Mouse (Mus musculus) 3T3-L1 (cell line): ENCODE measurements around the gene Aim2.

ENCODE experiments used
- DNase-seq: peaks from one replicate; pipeline ENCODE4 v3.0.0-alpha.2; 2015; ENCODE audit warnings: low read depth, low spot score

Aim2 gene

DNA sequence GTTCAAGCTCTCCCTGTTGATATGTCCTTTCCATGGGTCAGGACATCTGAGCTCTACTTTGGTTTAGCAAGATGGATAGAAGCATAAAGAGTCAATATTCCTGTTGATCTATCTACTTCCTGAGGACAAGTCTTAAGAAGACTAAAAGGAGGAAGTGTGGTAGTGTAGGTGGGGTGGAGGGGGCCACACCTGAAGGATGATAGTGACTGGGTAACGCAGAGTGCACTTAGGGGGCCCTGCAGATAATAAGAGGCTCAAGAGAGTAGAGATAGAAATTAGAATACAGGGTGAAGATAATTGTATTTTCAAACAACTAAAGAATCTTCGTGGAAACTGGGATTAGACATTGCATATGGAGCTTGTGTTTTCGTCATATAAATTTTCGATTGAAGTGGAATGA lies 5.6 kb upstream of the Aim2 start:
- no peak for DNase-seq

DNA sequence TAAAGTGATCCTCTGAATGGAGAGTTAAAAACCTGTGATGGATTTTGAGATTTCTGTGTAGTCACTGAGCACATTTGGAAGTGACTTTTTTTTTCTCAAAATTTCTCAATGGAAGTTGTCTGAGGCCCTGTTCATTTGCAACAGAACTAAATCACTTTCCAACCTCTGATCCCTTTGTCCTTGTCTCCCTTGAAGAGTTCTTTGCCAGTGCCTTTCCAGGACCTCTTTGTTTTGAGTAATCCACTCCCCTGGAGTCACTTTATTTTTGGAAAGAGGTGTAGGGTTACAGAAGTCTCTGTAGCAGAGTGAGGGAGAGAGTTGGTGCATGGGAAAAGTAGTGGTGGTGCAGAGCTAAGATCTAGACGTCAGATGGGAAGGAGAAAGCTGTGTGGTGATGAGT lies 2.2 kb upstream of the Aim2 start:
- DNase-seq = no peak

DNA sequence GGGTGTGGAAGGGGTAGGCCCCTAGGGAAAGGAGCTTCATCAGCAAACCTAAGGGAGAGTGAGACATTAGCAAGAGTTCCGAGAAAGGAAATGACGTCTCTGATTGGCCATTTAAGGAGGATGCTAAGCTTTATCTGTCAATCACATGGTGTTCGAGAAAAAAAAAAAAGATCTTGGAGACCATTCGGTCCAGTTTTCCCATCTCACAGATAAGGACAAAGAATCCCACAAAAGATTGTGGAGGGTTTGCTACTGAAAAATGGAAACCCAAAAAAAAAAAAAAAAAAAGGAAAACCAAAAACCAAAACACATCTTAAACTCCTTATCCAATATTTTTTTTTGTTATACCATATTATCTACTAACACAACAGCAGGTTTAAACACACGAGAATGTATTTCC lies 1.5 kb upstream of the Aim2 start:
- DNase-seq = no peak

DNA sequence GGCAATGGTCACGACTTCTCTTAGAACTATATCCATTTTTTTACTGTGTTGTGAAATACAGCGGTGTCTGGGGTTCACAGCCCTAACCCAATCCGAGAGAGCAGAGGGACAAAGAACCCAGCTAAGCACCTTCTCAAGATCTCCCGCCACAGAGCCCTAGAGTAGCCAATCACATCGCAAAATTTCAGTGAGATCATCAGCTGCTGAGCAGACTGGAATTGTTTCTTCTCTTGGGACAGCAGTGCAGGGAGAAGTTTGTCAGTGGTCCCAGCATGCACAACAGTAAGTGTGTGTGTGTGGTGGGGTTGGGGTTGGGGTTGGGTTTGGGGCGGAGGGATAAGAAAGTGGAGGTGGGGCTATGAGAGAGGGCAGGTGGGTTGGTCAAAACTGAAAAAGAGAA lies 733 bp upstream of the Aim2 start:
- peak; percentile 10 for DNase-seq

DNA sequence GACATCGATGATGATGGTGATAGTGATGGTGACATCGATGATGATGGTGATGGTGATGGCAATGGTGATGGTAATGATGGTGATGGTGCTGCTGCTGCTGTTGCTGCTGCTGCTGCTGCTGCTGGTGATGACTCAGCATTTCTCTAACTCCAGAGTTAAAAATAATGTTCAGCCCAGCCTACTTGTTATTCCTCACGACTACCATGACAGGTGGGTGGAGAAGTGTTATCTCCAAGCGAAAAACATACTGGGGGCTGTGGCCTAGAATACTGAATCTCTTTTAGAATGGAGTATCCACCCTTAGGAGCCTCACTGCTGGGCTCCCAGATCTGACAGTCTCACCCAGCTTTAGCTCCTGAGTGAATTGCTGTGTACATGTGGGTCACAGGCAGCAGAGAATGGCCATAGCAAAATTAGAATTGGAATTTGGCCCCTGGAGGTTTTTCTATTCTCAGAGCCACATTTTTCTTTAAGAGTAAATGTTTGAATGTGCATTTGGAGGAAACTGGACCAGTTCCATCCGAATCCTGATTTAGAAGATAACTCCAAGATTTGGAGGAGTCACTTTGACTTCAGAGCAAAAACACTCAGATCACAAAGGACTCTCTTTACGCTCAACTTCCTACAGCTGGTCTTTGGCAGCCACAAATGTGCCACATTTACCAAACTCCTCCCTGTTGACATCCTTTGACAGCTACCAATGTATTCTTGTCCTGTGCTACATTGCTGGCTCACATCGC lies 4.6 kb downstream of the Aim2 start:
- no peak for DNase-seq

DNA sequence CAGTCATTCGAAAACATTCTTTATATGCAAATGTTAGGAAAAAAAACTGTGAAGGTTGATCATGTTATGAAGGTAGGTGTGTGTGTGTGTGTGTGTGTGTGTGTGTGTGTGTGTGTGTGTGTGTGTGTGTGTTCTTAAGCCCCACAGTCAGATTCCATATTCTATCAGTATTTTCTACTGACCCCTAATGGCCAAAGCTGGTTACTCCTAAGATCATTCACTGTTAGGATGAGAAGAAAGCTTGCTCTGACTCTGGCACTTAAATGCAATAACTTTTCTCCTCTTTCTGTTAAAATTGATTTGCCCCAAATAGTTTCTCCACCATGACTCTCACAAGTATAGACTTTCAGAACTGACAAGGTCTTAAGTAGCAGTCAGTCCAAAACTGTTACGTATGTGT lies 6.0 kb downstream of the Aim2 start:
- no peak for DNase-seq

DNA sequence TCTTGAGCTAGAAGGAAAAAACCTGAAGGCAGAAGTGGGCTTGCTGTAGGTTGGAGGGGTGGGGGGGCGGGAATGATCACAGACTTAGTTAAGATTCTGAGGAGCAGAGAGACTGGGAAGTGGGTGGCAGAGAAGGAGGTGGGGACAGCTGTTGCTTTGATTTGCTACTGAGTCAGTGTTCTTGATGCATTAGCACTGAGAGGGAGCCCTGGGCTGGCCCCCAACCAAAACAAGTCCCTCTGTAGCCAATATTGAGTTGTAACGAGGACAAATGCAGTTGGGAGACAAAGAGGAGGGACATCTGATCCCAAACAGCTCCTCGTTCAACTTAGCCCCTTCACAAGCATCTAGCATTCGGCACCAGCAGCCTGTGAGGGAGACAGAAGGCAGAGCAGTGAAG lies 7.1 kb downstream of the Aim2 start:
- DNase-seq = no peak

DNA sequence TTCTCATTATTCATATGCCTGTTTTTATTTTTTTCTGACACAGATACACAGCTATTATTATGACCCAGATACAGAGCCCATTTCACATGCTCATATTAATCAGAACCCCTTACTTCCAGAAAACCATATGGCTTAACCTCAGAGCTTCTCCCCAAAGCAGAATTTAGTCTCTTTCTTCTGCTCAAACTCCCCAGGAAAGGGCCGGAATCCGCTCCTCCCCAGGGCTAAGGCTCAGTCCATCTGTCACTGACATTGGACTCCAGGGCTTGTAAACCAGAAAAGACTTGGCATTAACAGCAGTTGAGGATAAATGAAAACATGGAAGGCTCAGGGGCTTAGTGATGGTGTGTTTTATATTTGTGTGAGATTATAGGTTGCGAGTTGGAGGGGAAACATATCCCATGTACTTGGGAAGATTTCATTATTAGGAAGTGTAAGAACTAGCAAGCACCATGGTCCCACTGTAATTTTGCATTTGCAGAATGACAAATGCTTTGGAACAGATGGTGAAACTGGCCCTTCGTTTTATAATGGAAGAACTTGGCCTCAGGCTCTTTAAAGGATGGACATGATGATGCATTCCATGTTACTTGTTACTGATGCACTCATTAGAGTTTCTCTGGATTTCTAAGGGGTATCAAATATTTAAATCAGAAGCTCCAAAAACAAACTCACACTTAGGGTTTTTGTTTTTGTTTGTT lies 9.1 kb downstream of the Aim2 start:
- no peak for DNase-seq

DNA sequence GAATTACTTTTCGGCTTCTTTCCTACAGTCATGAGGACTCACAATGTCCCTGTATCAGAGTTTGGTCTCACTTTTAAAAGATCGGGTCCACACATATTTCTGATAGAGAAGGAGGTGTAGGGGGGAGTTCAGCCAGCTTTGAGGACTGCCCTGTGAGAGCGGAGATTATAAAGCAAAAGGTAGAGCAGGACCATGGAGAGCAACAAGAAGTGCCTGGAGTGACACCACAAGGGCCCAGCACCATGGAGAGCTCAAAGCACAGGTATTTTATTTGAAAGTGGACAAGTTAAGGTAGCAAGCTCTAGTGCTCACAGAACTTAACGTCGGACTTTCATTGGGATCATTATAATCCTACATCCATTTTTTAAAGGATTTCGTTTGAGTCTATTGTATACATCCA lies 11.0 kb downstream of the Aim2 start:
- peak; percentile 51 for DNase-seq

DNA sequence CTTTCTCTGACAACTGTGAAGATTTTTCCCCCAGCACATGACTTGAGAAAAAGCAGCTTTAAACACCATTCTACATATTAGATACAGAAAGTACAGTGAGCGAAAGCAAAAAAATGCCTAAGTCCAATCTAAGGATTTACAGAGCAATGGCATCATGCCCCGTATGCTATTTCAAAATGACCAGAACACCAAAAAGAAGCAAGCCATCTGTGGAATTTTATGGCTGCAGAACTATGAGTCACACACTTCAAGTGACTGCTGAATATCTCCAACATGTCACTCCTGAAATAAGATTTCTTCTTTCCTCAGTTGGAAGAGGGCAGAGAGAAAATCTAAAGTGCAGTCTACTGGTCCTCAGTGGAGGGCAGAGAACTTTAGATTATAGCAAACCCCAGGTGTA lies 12.8 kb downstream of the Aim2 start:
- no peak for DNase-seq

DNA sequence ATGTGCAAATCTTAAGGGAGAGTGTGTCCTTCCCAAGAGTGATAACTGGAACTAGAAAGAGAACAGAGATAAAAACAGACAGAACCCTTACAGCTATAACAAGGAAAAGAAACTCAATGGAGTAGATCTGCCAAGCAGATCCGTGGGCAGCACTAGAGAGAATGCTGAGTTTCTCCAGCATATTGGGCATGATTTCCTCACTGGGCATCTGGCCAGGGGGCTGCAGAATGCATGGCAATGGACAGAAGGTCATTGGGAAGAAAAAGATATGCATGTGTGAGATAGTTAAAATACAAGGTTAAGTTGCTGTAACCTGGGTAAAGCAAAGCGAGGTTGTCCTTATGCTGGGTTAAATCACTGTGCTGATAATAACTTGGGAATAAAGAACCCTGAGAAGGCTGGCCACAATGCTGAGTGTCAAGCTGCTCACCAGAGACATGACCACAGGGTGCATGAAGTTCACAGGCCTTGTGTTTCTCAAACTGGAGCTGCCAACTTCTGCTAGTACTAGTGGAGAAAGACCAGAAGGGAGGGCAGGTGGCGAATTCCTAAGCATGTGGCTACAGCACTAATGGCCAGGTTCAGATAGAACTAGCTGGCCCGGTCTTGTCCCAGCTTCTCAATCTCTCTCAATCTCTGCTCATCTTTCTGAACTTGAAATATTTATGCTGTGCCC lies 13.6 kb downstream of the Aim2 start:
- DNase-seq = no peak

DNA sequence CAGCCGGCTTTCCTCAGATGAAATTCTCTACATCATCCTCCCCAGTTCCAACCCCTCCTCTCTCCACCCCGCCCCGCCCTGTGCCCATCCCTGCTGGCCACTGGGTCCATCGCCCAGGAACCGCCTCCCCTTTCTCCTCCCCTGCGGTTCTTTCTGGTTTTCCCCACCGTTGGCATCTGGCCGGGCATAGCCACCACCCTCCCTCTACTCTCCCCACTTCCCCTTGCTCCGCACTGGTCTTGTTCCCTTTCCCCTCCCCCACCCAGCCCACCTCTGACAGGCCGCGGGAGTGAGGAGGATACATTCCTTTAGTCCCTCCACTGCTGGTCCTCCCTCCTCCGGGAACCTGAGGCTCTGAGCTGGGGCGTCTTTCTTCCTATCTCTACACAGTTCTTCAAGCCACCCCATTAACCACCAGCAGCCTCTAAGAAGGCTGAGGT lies 15.3 kb downstream of the Aim2 start:
- DNase-seq = no peak

DNA sequence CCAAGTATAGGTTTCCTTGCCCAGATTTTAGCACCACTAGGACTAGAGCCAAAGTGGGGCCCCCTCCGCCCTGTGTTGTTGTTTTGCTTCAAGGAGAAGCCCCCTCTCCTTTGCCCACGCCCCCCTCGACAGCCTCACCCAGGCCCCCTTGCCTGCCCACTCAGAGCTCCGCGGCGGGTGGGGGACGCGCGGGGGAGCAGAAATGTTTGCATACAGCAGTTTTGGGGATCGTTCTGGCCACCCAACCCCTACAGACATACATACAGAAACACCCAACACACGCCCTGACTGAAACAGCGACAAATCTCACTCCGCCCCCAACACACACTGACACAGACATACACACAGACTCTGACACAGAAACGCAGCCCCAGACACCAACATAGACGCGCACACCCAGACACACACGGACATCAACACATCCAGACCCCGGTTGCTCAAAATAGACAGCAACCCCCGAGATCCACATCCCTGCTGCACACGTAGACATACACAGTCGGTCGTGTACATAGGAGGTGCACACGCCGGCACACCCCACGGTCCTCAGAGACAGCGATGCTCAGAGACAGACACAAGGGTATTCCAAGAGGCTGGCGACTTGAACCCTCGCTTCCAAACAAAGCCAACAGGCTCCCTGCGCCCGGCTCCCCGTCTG lies 16.1 kb downstream of the Aim2 start:
- no peak for DNase-seq

DNA sequence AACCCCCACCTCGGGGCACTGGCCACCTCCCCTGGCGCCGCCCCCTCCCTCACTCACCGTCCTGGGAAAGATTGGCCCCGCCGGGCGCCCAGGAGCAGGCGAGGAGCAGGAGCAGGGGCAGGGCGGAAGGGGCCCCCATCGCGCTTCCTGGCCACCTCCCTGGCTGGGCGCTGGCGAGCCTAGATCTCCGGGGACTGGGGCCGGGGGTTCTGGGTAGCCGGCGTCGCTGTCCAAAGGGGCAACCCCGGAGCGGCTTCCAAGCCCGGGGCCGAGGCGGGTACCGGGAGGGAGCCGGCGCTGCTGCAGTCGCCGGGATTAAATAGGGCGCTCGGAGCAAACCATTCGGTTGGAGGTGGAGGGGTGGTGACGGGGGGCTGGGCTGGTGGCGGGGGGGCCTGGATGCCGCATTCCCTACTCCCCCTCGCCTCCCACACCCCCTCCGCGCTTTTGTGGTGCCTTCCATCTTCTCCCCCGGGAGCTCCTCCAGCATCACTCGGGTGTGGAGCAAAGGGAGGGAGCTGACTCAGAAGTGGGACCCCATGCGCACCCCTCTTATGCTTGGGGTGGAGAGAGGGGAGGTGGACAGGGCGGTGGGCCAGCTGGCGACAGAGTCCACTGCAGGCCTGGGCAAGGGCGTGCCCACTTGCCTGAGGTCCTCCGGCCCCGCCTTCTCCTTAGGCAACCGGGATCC lies 16.8 kb downstream of the Aim2 start, which contains the start of gene Cadm3:
Gene Cadm3 (minus strand): TSS at position 340 of the 691 bp plus-strand sequence.
- DNase-seq = no peak

DNA sequence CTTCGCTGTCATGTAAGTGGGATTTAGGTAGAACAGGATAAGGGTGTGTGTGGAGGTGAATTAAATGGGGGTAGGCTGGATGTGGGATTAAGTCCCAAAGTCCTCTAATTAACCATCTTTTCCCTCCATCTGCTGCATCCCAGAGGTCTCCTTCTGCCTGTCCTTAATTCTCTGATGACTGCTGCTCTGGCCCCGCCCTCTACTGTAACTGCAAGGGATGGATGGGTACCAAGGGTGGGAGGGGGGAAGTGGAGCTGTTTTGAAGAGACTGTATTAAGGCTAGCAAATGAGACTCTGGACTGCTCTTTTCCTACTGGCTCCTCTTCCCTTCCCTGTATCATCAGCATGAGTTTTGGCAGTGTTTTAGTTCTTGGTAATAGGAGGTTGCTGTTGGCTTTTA lies 18.9 kb downstream of the Aim2 start:
- DNase-seq = no peak

DNA sequence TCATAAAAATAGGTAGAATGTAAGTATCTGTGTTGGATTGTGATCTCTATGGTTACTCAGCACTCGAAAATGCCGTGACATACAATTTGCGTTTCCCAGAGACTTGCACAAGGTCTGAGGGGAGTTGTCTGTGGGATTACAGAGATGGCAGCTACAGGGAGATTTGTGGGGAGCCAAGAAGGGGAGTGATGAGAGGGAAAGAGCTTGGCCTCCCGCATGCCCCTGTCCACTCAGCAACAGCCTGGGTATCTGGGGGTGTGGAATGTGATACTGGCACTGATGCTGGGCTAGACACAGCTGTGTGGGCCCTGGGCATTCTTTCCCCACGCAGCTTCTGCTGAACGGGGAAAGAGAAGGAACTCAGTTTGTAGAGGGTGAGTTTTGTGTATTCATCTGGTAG lies 19.8 kb downstream of the Aim2 start:
- DNase-seq = no peak

DNA sequence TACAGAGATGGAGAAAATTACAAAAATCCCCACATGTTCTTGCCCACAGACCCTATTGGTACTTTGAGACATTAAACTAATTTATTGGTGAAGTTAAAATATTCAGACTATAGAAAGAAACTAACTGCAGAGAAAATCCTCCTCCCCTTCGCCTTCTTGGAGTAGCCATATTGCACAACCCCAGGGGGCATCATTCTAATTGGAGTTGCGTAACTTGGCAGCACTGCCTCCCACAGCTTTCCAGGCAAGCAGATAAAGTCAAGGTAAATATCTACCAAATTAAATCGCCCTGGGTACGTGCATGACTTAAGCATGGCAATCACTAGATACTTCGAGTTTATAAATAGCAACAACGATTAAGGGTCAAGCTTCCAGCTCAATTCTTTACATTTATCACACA lies 20.9 kb downstream of the Aim2 start:
- no peak for DNase-seq

DNA sequence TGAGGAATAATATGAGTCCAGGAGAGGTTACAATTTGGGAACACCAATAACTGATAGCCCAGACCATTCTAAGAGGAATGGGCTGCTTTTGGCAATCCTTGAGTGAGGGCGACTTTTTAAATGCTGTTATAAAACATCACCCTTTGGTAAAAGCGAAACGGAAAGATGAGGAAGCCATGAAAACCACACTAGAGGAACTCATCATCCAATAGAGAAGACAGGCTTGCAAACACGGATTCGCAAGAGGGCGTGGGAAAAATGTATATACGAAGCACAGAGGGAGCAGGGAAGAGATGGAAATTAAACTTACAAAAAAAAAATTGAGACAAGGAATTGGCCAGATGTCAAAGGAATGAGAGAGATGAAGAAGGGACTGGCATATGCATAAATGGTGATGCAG lies 23.3 kb downstream of the Aim2 start:
- no peak for DNase-seq

DNA sequence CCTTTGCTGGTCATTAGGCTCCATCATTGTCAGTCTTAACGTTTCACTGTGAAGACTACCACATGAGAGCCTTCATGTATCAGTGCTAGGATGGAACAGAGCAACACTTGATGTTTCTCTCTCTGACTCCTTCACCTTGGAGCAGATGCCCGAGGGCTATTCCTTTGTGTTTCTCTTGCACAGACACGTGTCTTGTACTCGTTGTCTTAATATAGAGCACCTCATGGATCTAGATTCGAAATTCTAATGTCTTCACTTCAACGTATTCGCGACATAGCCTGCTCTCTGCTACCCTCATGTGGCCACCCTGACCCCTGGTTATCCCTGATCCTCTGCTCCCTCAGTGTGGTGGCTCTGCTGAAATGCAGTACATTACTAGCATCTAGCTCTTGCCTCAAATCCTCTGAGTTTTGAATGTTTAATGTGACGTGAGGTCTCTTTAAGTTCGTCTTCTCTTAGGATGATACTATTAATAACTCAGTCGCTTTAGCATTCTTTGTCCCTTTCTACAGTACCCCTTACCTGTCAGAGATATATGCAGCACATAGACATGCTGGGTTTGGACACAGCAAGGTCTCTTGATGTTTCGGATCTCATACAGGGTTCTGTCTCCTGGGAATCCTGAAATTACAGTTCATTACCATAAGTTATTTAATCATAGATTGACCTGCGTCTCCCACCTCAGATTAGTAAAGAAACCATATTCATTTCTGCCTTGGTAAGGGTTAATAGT lies 26.9 kb downstream of the Aim2 start:
- DNase-seq = peak; percentile 15

DNA sequence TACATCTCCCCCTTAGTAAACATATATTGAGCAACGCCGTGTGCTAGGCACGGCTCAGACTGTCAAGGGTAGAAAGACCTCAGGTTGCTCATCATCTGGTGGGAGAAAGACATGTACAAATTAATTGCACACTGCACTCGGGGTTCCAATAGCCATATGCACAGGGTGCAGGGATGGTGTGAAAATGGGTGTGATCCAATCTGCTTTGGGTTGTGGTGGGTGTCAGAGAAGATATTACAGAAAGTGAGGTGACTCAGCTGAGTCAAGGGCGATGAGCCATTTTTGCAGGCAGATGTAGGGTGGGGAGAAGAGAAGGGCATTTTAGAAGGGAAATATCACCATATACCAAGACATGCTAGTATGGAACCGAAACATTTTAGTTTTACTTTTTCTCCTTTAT lies 30.8 kb downstream of the Aim2 start:
- DNase-seq = no peak

DNA sequence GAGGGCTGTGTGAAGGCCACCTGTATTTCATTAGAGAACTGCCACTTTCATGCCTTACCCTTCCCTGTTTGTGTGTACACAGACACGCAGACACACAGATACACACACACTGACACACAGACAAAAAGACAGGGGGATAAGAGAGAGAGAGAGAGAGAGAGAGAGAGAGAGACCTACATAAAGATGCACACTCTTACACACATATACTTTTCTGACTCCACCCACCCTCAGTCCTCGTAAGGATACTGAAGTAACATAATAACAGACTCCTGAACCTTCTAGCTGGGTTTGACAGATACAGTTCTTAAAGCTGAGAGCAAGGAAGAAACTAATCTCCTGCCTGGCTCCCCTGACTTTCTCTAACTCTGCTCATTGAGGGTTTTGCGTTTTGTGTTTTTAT lies 38.8 kb downstream of the Aim2 start:
- no peak for DNase-seq
